Mouse (Mus musculus): ENCODE results near the gene Rrp9. TPM values are rescaled to one million over a fixed set of nuclear protein-coding genes. Genes with fewer than 3 reads are reported as not detected.
A peak's percentile ranks its signal among the peaks of the same experiment; 100 is the strongest.

The Rrp9 gene
- total RNA-seq (2021), result 10 to 100 TPM; 28.4 to 31.2 TPM

DNA sequence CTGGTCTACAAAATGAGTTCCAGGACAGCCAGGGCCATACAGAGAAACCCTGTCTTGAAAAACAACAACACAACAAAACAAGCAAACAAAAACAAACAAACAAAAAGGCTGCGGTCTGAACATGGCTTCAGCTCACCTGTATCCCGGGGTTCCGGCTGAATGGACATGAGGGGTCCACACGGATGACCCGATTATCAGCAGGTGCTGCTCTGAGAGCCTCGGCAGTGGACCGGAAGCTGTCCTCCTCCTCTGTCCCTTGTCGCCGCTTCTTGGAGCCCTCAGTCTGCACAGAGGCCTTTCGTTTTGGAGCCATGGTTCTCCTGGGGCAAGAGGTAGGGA, at the start of gene Rrp9:
Gene Rrp9 (plus strand): TSS at position 301 of the 339 bp plus-strand sequence.
- DNase-seq (ENCODE audit: low spot score in 2 of 2), result no peak
- intact Hi-C loops (cut with DNase I), result loop anchor here (2.0 to 5.0 kb wide), 3 partner anchors 27 to 188 kb away; partner anchors contain the start of gene Rpl29

DNA sequence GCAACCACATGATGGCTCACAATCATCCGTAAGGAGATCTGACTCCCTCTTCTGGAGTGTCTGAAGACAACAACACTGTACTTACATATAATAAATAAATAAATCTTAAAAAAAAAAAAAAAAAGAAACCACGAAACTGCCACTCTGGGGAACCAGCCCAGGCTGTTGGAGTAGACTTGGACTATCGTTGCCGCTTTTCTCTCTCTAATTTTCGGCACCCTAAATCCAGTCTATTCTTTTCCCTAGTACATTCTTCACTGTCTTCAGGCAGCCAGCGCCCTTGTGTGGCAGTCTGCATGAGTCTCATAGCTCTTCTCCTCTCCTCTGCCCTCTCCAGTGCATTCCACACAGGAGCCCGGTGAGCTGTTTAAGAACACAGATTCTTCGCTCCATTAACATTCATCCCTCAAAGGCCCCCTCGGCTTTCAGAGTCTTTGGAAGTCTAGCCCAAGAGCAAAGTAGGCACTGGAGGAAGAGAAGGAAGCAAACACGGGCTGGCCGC, 47.0 kb upstream of the Rrp9 start:
- intact Hi-C loops (cut with DNase I), result loop anchor here (2.0 kb wide), 1 partner anchor 48 kb away; the partner anchor contains the start of gene Parp3
- peak in 1 of 2 experiments; percentile 38 for DNase-seq (ENCODE audit: low spot score in 2 of 2)

DNA sequence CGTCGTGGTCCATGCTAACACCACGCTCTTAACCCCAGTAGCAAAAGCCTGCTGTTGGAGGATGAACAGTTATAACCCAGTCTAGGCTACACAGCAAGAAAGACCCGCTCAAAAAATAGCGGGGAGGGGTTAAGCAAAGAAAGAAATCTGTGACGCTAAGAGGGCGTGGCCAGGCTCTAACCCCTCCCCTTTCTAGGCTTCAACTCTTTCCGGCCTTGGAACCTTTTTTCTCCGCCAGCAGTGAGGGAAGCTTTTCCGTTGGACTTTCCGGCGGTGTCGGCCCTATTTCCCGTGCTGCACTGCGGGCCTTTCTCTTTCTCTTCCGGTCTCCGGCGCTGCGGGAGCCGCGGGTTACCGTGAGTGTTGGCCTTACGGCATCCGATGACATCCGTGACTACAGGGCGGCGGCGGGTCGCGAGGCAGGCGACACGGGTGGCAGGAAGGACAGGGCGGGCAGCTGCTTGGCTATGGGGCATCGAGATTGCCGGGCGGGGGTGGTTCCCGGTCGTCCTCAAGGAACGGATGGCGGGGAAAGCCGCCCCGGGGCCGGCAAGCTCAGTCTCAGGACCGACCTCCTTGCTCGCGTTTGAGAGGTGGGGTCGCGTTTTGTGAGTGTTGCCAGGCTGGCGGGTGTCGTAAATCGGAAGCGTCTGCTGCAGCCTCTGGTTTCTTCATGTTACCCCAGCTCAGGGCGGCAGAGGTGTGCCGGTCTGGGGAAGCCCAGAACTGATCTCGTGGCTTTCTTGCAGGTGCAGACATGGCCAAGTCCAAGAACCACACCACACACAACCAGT, 46.3 kb upstream of the Rrp9 start, which contains the start of gene Rpl29:
Gene Rpl29 (plus strand): TSS at position 234 of the 794 bp plus-strand sequence.
- intact Hi-C loops (cut with DNase I), result loop anchor here (2.0 kb wide), 1 partner anchor 47 kb away; the partner anchor contains the start of gene Parp3
- DNase-seq (ENCODE audit: low spot score in 2 of 2), result peak; percentile 93

DNA sequence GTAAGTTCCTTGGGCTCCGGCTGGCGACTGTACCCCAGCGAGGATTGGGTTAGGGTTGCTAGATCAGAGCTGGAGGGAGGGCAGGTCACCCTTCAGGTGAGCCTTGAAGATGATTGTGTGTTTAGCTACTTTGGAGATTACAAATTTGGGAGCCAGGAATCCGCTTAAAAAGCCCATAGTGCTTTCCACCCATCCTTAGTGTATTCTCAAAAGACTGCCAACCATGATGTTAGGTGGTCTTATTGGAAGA, 45.8 kb upstream of the Rrp9 start:
- intact Hi-C loops (cut with DNase I), result no loop called here
- no peak for DNase-seq (ENCODE audit: low spot score in 2 of 2)

DNA sequence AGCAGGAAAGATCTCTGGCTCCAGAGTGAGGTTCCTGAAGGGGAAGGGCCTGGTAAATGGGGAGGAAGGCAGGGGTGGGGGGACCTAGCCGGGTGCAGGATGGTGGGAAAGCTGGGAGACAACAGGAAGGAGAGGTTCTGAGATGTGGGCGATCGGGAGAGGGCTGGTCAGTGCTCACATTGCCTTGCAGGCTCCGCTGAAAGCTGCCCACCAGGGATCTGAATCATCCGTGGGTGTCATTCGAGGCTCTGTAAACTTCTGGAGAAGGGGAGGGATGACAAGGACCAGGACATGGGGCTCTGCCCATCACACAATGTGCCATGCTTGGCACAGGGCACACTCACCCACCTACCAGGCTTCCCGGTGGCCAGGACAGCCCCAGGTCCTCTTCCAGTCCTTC, 42.4 kb upstream of the Rrp9 start:
- intact Hi-C loops (cut with DNase I), result no loop called here
- no peak for DNase-seq (ENCODE audit: low spot score in 2 of 2)

DNA sequence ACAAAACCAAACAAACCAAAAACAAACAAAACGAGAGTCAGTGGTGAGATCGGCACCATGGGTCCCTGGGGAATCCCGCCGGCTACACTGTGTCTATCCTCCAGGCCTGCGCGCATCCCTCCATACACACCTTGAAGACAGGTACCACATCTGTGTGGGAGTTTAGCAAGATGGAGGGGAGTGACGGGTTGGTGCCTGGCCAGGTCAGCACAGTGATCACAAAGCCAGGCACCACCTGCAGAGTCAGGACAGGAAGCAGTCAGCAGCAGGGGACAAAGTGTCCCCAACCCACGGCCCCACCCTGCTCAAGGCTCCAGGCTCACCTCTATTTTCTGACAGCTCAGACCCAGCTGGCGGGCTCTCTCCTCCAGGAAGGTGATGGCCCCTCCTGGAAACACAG, 39.2 kb upstream of the Rrp9 start:
- intact Hi-C loops (cut with DNase I), result no loop called here
- no peak for DNase-seq (ENCODE audit: low spot score in 2 of 2)

DNA sequence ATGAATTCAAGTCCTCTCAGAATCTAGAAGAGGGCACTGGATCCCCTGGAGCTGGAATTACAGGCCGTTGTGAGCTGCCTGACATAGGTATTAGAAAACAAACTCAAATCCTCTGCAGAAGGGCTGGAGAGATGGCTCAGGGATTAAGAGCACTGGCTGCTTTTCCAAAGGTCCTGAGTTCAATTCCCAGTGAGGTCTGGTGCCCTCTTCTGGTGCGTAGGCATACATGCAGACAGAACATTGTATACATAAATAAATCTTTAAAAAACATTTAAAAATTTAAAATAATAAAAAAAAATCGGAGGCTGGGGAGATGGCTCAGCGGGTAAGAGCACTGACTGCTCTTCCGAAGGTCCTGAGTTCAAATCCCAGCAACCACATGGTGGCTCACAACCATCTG, 33.1 kb upstream of the Rrp9 start:
- DNase-seq (ENCODE audit: low spot score in 2 of 2), result no peak
- intact Hi-C loops (cut with DNase I), result no loop called here

DNA sequence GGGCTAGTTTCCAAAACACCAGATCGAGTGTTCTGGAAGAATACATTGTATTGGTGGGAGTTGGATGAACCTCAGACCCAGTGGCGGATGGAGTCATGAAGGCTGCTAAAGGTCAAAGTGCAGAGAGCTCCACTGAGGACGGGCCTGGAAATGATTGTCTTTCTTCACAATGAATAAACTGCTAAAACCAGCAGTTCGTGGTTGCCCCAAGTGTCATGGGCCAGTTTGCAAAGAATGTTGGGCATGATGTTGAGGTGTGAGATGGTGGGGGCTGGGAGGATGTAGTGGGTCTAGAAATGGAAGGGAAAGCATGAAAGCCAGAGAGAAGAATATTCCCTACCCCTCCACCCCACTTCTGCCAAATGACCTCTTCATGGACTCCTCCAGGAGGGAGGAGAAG, 30.9 kb upstream of the Rrp9 start:
- DNase-seq (ENCODE audit: low spot score in 2 of 2), result no peak
- intact Hi-C loops (cut with DNase I), result no loop called here

DNA sequence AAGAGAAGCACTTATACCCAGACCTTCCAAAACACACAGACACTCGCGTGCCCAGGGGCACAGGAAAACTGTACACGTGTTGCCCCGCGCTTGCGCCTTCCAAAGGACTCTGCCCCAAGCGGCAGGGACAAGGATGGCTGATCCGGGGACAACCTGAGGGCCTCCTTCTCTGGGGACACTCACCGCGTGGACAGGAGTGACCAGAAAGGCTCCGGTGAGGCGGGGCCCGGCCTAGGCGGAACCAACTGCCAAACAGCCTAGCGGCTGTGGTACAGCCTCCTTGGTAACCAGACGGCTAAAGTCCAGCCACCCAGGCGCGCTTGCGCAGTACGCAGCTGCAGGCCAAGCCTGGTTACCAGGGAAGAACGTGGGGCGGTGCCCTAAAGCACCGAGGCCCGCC, 28.4 kb upstream of the Rrp9 start, which contains the start of the genes Abhd14b and Abhd14a:
Gene Abhd14b (plus strand): TSS at position 112 of the 400 bp plus-strand sequence.
Gene Abhd14a (minus strand): TSS at position 331 of the 400 bp plus-strand sequence.
- intact Hi-C loops (cut with DNase I), result no loop called here
- peak; percentile 91 to 93 for DNase-seq (ENCODE audit: low spot score in 2 of 2)

DNA sequence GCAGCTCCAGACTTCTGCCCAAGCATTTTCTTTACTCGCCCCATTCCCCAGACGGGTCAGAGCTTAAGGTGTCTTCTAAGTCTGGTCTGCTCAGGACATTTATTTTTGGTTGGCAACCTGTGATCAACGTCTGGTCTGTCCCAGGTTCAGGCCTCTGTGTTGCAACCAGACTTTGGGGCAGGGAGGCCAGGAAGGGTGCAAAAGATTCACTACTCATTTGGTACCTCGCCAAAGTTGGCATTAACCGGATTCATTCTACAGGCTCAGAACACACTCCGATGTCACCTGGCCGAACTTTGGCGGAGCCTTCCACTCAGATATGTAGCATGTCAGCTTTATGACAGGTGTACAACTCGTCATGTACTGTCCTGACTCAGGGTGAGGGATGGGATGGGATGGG, 27.8 kb upstream of the Rrp9 start:
- no peak for DNase-seq (ENCODE audit: low spot score in 2 of 2)
- intact Hi-C loops (cut with DNase I), result loop anchor here (2.0 kb wide), 1 partner anchor 29 kb away; the partner anchor contains the start of gene Parp3

DNA sequence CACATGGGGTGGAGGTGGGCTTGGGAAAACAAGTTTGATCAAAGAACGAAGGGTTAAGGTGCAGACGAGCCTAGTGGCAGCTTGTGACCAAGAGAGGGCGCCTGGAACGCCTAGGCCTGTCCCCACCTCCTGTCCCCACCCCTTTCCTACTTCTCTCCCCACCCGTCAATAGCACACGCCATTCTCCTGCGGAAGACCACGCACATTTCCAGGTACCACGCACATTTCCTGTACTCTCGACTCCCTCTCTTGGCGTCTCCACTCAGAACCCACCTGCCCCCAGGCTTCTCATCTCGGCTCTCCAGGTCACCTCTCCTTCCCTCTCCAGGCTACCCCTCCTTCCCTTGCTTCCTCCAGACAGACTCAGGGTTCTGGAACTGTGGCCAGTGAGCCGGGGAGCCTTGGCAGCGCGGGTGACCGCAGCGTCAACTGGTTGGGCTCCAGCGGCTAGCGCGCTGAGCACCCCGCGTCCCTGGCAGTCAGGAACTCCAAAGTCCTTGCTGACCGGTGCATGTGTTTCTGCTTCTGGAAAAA, 27.2 kb upstream of the Rrp9 start:
- intact Hi-C loops (cut with DNase I), result loop anchor here (2.0 kb wide), 1 partner anchor 28 kb away; the partner anchor contains the start of gene Parp3
- peak; percentile 72 to 74 for DNase-seq (ENCODE audit: low spot score in 2 of 2)

DNA sequence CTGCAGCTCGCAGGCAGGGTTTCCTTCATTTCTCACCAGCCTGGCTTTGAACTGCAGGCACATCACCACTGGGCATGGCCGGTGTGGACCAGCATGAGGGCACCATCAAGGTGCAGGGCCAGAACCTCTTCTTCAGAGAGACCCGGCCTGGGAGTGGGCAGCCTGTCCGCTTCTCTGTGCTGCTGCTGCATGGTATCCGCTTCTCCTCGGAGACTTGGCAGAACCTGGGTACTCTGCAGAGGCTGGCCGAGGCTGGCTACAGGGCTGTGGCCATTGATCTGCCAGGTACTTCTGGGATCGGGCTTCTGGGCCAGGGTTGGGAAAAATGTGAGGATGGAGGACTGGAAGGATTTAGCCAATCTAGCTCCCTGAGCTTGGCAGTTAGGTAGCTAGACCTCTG, 25.8 kb upstream of the Rrp9 start:
- DNase-seq (ENCODE audit: low spot score in 2 of 2), result no peak
- intact Hi-C loops (cut with DNase I), result loop anchor here (2.0 kb wide), 1 partner anchor 27 kb away; the partner anchor contains the start of gene Parp3

DNA sequence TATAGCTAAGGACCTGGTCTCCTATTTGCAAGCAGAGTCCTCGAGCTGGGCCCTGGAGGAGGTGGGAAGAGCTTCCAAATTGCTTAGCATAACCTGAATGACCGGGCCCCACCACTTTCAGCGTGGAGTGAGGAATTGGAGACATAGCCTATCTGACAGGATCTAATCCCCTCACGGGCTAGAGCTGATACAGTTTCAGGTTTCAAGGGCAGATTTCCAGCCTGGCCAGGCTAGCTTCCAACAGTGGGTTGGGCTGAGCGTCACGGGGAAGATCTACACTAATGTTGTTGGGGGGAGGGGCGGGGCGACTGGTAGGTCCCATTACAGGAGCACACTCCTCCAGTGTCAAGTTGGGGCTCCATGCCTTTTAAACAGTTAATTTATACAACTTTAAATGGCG, 25.1 kb upstream of the Rrp9 start:
- intact Hi-C loops (cut with DNase I), result no loop called here
- DNase-seq (ENCODE audit: low spot score in 2 of 2), result no peak

DNA sequence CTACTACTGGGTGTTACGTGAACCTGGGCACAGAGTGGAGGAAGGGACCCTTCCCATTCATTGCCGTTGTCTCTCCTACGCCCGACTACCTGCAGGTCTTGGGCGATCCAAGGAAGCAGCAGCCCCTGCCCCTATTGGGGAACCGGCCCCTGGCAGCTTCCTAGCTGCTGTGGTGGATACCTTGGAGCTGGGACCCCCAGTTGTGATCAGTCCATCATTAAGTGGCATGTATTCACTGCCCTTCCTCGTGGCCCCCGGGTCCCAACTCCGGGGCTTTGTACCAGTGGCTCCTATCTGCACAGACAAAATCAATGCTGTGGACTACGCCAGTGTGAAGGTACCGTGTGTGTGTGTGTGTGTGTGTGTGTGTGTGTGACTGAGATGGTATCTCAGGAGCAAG, 24.5 kb upstream of the Rrp9 start:
- no peak for DNase-seq (ENCODE audit: low spot score in 2 of 2)
- intact Hi-C loops (cut with DNase I), result no loop called here

DNA sequence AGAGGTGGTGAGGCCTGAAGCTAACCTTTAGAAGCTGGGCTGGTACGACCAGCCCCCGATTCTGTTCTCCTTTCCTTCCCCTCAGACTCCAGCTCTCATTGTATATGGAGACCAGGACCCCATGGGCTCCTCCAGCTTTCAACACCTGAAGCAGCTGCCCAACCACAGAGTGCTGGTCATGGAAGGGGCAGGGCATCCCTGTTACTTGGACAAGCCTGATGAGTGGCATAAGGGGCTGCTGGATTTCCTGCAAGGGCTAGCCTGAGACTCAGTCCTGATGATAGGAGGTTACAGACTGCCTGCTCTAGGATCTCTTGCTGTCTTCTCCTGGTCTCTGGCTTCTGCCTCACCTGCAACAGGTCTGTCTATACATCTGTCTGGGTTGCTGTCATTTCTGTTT, 23.9 kb upstream of the Rrp9 start:
- DNase-seq (ENCODE audit: low spot score in 2 of 2), result no peak
- intact Hi-C loops (cut with DNase I), result no loop called here

DNA sequence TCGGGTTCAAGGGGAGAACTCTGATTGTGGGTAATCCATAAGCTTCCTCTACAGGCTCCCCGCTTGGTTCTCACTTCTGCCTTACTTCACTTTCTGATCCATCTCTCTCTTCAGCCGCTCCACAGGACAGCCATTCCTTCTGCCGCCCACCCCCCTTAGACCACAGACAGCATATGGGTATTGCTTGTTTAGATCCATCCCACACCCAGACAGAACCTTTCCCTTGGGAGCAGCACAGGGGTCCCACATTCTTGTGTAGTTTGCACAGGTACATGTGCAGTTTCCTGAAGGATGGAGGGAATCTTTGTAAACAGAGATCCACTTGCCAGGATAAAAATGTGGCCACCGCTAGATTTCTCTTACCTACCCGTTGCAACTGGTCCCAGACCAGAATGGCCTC, 23.4 kb upstream of the Rrp9 start:
- no peak for DNase-seq (ENCODE audit: low spot score in 2 of 2)
- intact Hi-C loops (cut with DNase I), result no loop called here

DNA sequence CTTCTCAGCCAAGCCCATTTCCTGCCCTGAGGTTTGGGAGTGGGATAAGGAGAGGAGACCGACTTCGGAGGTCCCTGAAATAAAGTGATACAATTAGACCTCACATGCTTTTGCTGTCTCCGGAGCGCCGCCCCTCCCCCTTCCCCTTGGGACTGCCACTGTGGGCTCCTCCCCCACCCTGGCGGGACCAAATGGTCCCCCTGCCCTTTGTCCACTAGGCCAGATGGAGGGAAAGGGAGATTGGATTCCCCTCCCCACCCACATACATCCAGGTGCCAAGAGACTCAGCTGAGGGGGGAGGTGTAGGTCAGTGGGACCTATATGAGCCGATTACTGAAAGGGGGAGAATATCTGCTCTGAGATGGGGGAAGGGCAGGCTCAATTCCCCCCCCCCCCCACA, 22.9 kb upstream of the Rrp9 start:
- intact Hi-C loops (cut with DNase I), result no loop called here
- no peak for DNase-seq (ENCODE audit: low spot score in 2 of 2)

DNA sequence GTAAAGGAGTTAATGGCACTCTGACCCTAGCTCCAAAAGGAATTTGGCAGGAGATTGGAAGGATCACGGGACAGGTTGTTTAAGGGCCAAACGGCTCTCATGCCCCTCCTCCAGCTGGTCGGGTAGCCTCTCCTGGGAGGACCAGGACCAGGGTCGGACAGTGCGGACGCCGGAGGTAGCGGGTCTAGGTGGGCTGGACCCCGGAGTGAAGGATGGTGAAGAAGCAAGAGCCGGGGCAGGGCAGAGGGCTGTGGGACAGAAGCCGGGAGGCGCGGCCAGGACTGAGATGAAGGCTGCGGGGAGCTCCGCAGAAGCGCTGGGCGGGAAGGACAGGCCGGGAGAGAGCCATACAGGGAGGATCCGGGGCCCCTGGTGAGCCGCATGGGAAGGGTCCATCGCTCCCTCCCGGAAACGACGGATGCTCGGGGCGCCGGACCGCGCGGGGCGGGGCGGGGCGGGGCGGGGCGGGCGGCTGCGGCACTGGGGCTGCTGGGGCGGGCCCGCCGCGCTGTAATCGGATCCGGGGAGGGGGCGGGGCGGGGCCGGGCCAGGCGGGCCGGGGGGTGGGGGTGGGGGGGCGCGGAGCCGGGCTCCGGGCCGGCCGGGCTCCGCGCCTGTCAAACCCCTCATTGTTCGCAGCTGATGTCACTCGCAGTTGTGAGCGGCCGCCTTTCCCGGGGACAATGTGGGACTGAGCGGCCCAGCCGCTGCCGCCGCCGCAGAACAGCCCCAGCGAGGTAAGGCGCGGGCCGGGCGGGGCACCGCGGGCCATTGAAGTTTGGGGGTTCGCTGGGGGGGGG, 22.3 kb upstream of the Rrp9 start, which contains the start of gene Pcbp4:
Gene Pcbp4 (plus strand): TSS at position 21 of the 800 bp plus-strand sequence.
- intact Hi-C loops (cut with DNase I), result no loop called here
- peak; percentile 55 to 60 for DNase-seq (ENCODE audit: low spot score in 2 of 2)

DNA sequence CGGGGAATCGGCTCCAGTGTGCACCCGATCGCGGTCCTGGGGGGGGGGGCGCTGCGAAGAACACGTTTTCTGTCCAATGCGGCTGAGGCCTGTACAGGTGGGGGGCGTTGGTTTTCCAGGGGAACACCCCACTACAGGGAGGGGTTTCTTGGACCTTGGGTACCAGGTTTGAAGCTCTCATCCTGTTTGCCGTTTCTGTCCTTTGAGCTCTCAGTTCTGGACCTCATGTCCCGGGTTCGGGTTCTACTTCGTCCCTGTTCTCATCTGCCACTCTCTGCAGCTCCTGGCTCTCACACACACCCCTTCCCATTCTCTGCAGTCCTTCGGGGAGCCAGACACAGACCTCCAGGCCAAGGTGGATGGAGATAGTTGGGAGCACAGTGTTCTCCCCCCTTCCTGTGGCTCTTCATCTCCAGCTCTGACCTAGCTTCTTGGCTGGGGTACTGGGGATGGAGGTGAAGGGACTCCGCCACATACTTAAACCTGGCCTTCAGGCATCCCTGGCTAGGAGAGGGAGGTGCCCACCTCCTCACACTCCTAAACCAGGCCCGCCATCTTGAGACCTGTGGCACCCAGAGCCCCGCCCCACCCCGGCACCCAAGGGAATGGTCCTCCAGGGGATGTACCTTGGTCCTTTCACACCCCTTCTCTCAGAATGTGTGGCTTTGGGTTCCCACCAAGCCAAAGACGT, 21.5 kb upstream of the Rrp9 start:
- DNase-seq (ENCODE audit: low spot score in 2 of 2), result no peak
- intact Hi-C loops (cut with DNase I), result no loop called here
